Mouse (Mus musculus) brain, embryonic 14.5 days (tissue): ENCODE data around the gene Akr1b7.

Source experiments
- CTCF ChIP-seq: fragments of 200-500 bp; IDR thresholded peaks from 2 replicates; pipeline ENCODE4 v1.5.1; 2012; ENCODE audit warnings: inconsistent platforms, mild to moderate bottlenecking, moderate library complexity, borderline replicate concordance; ENCODE audit not compliant: insufficient read depth, insufficient read length; ENCODE audit errors: extremely low read depth
- POLR2A ChIP-seq: fragments of 200-500 bp; IDR thresholded peaks from 2 replicates; pipeline ENCODE4 v1.6.1; 2012; ENCODE audit warnings: mild to moderate bottlenecking, inconsistent platforms, borderline replicate concordance; ENCODE audit not compliant: poor library complexity, insufficient read depth, insufficient read length, severe bottlenecking; ENCODE audit errors: extremely low read depth

DNA sequence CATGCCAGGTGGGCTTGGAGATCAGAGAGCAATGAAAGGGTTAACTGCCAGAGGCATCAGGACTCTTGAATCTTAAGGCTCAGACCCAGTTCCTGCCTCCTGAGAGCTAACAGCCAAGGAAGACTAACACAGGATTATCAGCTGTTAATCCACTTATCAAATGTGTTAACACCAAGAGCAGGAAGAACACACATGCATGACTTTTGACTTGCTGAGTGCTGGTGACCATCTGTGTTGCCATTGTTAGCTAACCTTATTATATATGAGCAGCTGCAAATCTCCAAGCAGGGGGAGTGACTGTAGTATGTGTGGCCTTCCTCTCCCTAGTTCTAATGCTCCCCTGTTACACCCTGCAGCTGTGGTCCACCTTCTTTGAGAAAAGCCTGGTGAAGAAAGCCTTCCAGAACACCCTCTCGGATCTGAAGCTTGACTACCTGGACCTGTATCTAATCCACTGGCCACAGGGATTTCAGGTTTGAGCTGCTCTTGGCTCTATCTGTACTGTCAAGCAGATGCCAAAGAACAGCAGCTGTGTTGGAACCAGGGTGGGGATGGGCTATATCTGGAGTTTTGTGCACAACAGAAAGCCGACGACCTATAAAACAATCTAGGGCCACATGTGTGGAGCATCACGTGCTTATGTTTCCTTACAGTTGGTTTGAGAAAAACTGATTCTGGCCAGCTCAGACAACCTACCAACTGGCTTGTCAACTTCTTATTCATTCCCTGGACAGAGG is 23.5 kb upstream of the Akr1b7 start:
- TF ChIP-seq CTCF (no peak), POLR2A (no peak)
